Mouse (Mus musculus): ENCODE results near the gene Ccdc88c.
"Not testable (repeated sequence)": the region's sequence is repeated elsewhere in the genome, so short reads cannot be mapped to it uniquely, and the experiment has no call there.

The Ccdc88c gene

GRCm38 (mm10) chr12:101016412-101016928 lies 12.4 kb downstream of the Ccdc88c start:
- DNase-seq (ENCODE audit: low spot score) = no peak

- no peak for DNase-seq (ENCODE audit: low spot score)
Observed at GRCm38 (mm10) chr12:101015926-101016325, 12.9 kb downstream of the Ccdc88c start.

- no peak for DNase-seq (ENCODE audit: low spot score)
Observed at GRCm38 (mm10) chr12:101015165-101015560, 13.7 kb downstream of the Ccdc88c start.

GRCm38 (mm10) chr12:101014549-101015164 lies 14.2 kb downstream of the Ccdc88c start:
- no peak for DNase-seq (ENCODE audit: low spot score)

- not testable (repeated sequence) for DNase-seq (ENCODE audit: low spot score)
Observed at GRCm38 (mm10) chr12:101013668-101014067, 15.2 kb downstream of the Ccdc88c start.

GRCm38 (mm10) chr12:101013078-101013665 lies 15.7 kb downstream of the Ccdc88c start:
- no peak for DNase-seq (ENCODE audit: low spot score)

GRCm38 (mm10) chr12:101012197-101013077 lies 16.4 kb downstream of the Ccdc88c start:
- no peak for DNase-seq (ENCODE audit: low spot score)

- no peak for DNase-seq (ENCODE audit: low spot score)
Observed at GRCm38 (mm10) chr12:101011017-101011416, 17.8 kb downstream of the Ccdc88c start.

- DNase-seq (ENCODE audit: low spot score) = no peak
Observed at GRCm38 (mm10) chr12:101010148-101010920, 18.5 kb downstream of the Ccdc88c start.

- no peak for DNase-seq (ENCODE audit: low spot score)
Observed at GRCm38 (mm10) chr12:101009225-101009624, 19.6 kb downstream of the Ccdc88c start.

GRCm38 (mm10) chr12:101008648-101009047 lies 20.2 kb downstream of the Ccdc88c start:
- DNase-seq (ENCODE audit: low spot score) = no peak

GRCm38 (mm10) chr12:101007968-101008481 lies 20.8 kb downstream of the Ccdc88c start:
- DNase-seq (ENCODE audit: low spot score) = no peak

- no peak for DNase-seq (ENCODE audit: low spot score)
Observed at GRCm38 (mm10) chr12:101007427-101007826, 21.4 kb downstream of the Ccdc88c start.

GRCm38 (mm10) chr12:101005665-101006420 lies 23.0 kb downstream of the Ccdc88c start:
- DNase-seq (ENCODE audit: low spot score) = no peak

GRCm38 (mm10) chr12:101004982-101005381 lies 23.9 kb downstream of the Ccdc88c start:
- DNase-seq (ENCODE audit: low spot score) = no peak

GRCm38 (mm10) chr12:101002801-101003513 lies 25.9 kb downstream of the Ccdc88c start:
- DNase-seq (ENCODE audit: low spot score) = no peak

- DNase-seq (ENCODE audit: low spot score) = no peak
Observed at GRCm38 (mm10) chr12:100999061-100999954, 29.5 kb downstream of the Ccdc88c start.

GRCm38 (mm10) chr12:100998564-100998962 lies 30.3 kb downstream of the Ccdc88c start:
- DNase-seq (ENCODE audit: low spot score) = no peak

All from c-Kit-positive CD71-positive TER-119-positive erythroid progenitor cells, embryonic 14.5 days (primary cell).